Comparison of ENCODE assay signal across 8 mouse cellular contexts in the genomic region with DNA sequence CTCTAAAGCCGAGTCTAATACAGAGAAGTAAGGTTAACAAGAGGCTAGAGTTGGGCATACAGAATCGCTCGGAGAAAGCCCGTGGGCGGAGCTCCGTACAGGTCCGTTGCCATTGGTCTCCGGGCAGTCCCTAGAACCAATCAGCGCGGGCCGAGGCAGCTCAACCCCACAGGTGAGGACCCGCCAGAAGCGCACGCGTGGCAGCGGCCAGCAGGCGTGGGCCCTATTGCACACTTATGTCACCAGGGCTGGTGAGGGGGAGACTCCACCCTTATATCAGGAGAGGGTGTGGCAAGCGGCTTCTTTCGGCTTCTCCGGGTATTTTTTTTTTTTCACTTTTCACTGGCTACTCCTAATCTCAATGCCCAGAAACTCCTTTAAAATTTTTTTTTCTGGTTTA. TPM values are rescaled to one million over a fixed set of nuclear protein-coding genes. Genes with fewer than 3 reads are reported as not detected.
A peak's percentile ranks its signal among the peaks of the same experiment; 100 is the strongest.
DNase-seq lines count a peak whose midpoint lies in the region; ATAC-seq and TF ChIP-seq lines count a peak whose summit lies in the region.

No protein-coding gene starts in this region.

- H3K4me3 ChIP-seq in layer of hippocampus, adult 2 months, result peak overlapping the region; percentile 31
- H3K4me3 ChIP-seq in embryonic facial prominence, embryonic 11.5 days (ENCODE audit: low read depth, low read length), result peak overlapping the region; percentile 21
- peak overlapping the region; percentile 25 for H3K4me3 ChIP-seq in intestine, postnatal 0 days (ENCODE audit: low read depth, low read length)
- H3K4me3 ChIP-seq in midbrain, embryonic 15.5 days, result peak overlapping the region; percentile 39

- 0 out of 2 replicates have a peak, but pooled peaks cover 2% of the 10 kb centered on the region for H3K27me3 ChIP-seq in embryonic facial prominence, embryonic 11.5 days (ENCODE audit: control insufficient read depth, insufficient read depth, low read length)
- peaks cover 5% of the 10 kb centered on the region; the same call in 1 of the 2 replicates for H3K27me3 ChIP-seq in intestine, postnatal 0 days (replicated peaks; ENCODE audit: control insufficient read depth, insufficient read depth, low read length)
- peaks cover 20% of the 10 kb centered on the region for H3K27me3 ChIP-seq in midbrain, embryonic 15.5 days (replicated peaks)

- WGBS in embryonic facial prominence, embryonic 11.5 days, result 2% methylated on average over 20 of the region's 20 CpGs
- WGBS in intestine, postnatal 0 days, result 4% methylated on average over 20 of the region's 20 CpGs
- WGBS in midbrain, embryonic 15.5 days, result 2% methylated on average over 20 of the region's 20 CpGs

- peak; percentile 29 to 32 for DNase-seq in layer of hippocampus, adult 2 months (ENCODE audit: low spot score in 2 of 2)
- no peak for DNase-seq in layer of hippocampus, adult 9-10 months (ENCODE audit: low spot score)
- DNase-seq in embryonic facial prominence, embryonic 11.5 days (ENCODE audit: low spot score), result peak; percentile 82
- peak; percentile 77 to 83 for DNase-seq in heart, adult 18-20 months
- DNase-seq in liver, result peak; percentile 78
- peak; percentile 55 to 75 for DNase-seq in spleen, postnatal 4 days (ENCODE audit: low spot score in 2 of 2)

- no peak for TF ChIP-seq CTCF in layer of hippocampus, adult 2 months (conservative IDR thresholded peaks at IDR 0.05)
- no peak for TF ChIP-seq CTCF in intestine, postnatal 0 days (IDR thresholded peaks at IDR 0.05; ENCODE audit: low read depth)

- no peak overlapping the region for H3K27ac ChIP-seq in layer of hippocampus, adult 2 months
- H3K27ac ChIP-seq in embryonic facial prominence, embryonic 11.5 days (replicated peaks; ENCODE audit: low read depth, low read length), result no peak overlapping the region
- H3K27ac ChIP-seq in intestine, postnatal 0 days (ENCODE audit: low read depth, low read length), result no peak overlapping the region
- no peak overlapping the region for H3K27ac ChIP-seq in midbrain, embryonic 15.5 days

- H3K36me3 ChIP-seq in embryonic facial prominence, embryonic 11.5 days (replicated peaks; ENCODE audit: control insufficient read depth, insufficient read depth, low read depth, low read length), result no peaks in the 10 kb centered on the region
- no peaks in the 10 kb centered on the region for H3K36me3 ChIP-seq in intestine, postnatal 0 days (ENCODE audit: control insufficient read depth, insufficient read depth)
- no peaks in the 10 kb centered on the region for H3K36me3 ChIP-seq in midbrain, embryonic 15.5 days (replicated peaks)

- peak; percentile 87 for ATAC-seq in embryonic facial prominence, embryonic 11.5 days (replicated peaks; ENCODE audit: insufficient number of reproducible peaks, low FRiP score, low TSS enrichment, low read depth)
- ATAC-seq in intestine, postnatal 0 days, result peak; percentile 85
- ATAC-seq in midbrain, embryonic 15.5 days (replicated peaks), result peak; percentile 91

- H3K9ac ChIP-seq in embryonic facial prominence, embryonic 11.5 days (replicated peaks; ENCODE audit: low read length), result no peak overlapping the region
- H3K9ac ChIP-seq in intestine, postnatal 0 days (ENCODE audit: low read depth, low read length), result no peak overlapping the region
- H3K9ac ChIP-seq in midbrain, embryonic 15.5 days, result peak overlapping the region; percentile 36

- H3K9me3 ChIP-seq in embryonic facial prominence, embryonic 11.5 days (replicated peaks; ENCODE audit: control insufficient read depth, low read length), result no peaks in the 10 kb centered on the region
- no peaks in the 10 kb centered on the region for H3K9me3 ChIP-seq in intestine, postnatal 0 days (ENCODE audit: control insufficient read depth)
- no peaks in the 10 kb centered on the region for H3K9me3 ChIP-seq in midbrain, embryonic 15.5 days

- peak overlapping the region; percentile 55 for H3K4me2 ChIP-seq in embryonic facial prominence, embryonic 11.5 days (ENCODE audit: low read depth, low read length)
- H3K4me2 ChIP-seq in intestine, postnatal 0 days (replicated peaks; ENCODE audit: low read depth), result peak overlapping the region; percentile 68
- H3K4me2 ChIP-seq in midbrain, embryonic 15.5 days, result peak overlapping the region; percentile 80

- H3K4me1 ChIP-seq in embryonic facial prominence, embryonic 11.5 days (ENCODE audit: control insufficient read depth, insufficient read depth, low read length), result peaks cover 5% of the 10 kb centered on the region
- H3K4me1 ChIP-seq in intestine, postnatal 0 days (replicated peaks; ENCODE audit: control insufficient read depth, insufficient read depth, low read length), result no peaks in the 10 kb centered on the region
- H3K4me1 ChIP-seq in midbrain, embryonic 15.5 days, result peaks cover 29% of the 10 kb centered on the region

RNA-seq across cellular contexts. Expression of a gene that starts 7.7 kb away (rescaled TPM):
- total RNA-seq in layer of hippocampus, adult 2 months (2021), result under 1 TPM; 0.26 to 0.37 TPM
- 14.7 and 15.2 TPM in 2 replicates for polyA plus RNA-seq in embryonic facial prominence, embryonic 11.5 days (2014; fragmentation: Nextera tagmentation; extraction: Ambion mirVana)
- total RNA-seq in heart, adult 18-20 months (2021), result 1 to 10 TPM in 1 of 2 experiments, under 1 TPM in 1; 0.79 to 1.3 TPM
- polyA plus RNA-seq in intestine, postnatal 0 days (2015; fragmentation: Nextera tagmentation; extraction: Ambion mirVana), result 2.5 and 2.6 TPM in 2 replicates
- polyA plus RNA-seq in midbrain, embryonic 15.5 days (2015; fragmentation: Nextera tagmentation; extraction: Ambion mirVana), result 13.0 and 14.2 TPM in 2 replicates
